Mouse (Mus musculus) embryo, embryonic 11 days (tissue): ENCODE results near the gene Il1rap.

Source experiments
- DNase-seq: peaks from one replicate; pipeline ENCODE4 v3.0.0-alpha.2; 2015

Il1rap gene

GRCm38 (mm10) chr16:26581048-26581912 lies at the start of gene Il1rap:
Gene Il1rap, plus strand, starts transcription at chr16:26581704.
- DNase-seq: peak; percentile 94

DNA sequence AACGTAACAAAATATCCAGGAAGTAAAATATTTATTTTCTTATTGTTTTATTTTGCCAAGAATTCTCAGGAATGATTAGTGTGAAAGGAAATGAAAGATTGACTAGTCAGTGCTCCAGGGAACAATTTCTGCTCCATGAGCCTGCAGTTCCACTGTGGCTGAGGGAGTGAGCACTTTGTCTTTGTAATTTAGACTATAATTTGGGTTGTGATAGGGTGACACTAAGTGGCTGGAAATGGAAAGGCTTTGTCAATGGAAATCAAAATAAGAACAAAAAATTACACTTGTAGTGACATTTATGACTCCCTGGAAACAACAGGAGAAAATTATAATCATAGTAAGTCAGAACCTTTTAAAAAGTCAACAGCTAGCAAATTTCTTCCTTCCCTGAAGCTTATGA lies 49.2 kb upstream of the Il1rap start:
- DNase-seq: no peak

DNA sequence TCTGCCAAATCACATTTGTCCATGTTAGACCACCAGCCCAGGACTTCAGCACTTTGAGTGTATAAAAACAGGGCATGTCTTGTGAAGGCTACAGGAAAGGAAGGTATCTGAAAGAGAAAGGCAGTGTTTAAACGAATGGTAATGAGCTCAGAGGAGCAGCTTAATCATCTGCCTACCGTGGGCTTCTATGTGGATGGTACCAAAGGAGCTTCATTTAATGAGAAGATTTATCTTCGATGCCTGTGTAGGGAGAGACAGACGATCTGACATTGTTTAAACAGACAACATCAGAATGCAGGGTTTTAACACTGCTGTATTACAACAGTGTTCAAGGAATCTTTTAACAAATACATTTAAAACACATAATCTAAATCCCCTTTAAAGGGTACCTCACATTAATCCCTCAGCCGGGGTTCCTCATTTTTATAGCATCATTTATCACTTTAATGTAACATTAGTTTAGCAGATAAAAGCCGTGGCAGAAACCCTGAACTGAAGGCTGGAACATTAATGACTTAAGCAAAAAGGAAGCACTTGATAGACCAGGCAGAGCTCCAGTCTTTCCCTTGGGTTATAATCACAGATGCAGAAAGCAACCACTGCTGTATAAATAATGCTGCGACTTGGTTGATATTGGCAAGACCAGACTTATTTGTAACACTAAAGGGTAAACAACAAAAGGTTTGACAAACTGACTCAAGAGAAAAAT lies 35.2 kb upstream of the Il1rap start:
- peak; percentile 14 for DNase-seq

DNA sequence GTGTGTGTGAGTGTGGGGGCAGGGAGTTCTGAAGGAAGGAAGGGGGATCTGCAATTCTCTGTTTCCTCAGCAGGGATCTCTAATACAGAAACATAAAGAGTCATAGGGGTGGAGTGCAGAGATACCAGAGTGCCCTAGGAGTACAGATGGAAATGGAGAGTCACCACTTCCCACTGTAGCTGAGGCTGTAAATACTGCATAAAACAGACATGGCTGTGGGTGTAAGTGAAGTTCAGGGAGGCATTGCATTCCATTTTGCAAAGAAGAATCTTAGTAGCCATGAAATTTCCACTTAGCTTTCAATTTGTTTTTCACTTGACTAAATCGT lies 34.7 kb upstream of the Il1rap start:
- no peak for DNase-seq

DNA sequence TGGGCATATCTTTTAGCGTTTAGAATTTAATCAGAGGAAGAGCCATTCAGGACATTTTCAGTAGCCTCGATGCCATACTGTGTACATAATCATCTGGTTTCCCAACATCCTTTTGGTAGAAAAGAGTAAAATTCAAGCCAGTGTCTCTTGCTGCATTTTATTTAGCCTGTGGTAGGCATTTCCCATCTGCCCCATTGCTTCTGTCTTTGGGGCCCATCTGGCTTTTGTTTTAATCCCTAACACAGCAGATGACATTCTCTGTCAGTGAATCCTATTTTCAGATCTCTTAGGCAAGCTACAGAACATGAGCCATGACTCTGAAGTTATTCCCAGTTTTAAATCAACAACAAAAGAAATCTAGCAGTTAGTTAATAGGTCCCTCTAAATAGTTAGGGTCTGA lies 32.3 kb upstream of the Il1rap start:
- DNase-seq: no peak

DNA sequence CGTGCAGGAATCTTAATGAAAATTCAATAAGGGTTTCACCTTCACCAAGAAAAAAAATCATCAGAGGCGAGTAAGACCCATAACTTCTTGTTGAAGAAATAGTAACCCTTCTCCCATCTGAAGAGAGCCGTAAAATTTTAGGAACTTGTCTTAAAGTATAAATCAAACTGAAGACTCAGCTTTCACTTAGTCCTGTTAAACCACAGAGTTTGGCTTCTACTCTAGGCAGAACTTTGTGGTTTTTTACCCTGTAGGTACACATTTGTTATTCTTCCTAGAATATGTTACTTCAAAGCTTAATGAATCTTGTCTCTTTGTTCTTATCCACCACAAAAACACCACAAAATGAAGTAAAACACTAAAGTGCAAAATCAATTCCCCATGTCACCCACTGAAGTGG lies 29.3 kb upstream of the Il1rap start:
- DNase-seq: no peak

DNA sequence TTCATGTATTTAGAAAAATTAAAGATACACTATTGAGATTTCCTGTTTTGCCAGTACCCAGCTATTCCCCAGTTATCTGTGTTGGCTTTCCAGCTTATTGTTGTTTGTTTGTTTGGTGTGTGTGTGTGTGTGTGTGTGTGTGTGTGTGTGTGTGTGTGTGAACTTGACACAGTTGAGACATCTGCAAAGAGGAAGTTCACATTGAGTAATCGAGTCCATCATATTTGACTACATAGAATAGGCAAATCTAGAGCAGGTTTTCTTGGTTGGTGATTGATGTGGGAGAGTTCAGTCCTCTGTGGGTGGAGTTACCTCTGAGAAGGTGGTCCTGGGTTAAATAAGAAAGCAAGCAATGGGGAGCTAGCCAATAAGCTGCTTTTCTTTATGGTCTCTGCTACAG lies 22.7 kb upstream of the Il1rap start:
- DNase-seq: no peak

GRCm38 (mm10) chr16:26561743-26562142 lies 19.8 kb upstream of the Il1rap start:
- DNase-seq: no peak

- no peak for DNase-seq
These were observed 18.7 kb upstream of the Il1rap start for GRCm38 (mm10) chr16:26562771-26563170.

DNA sequence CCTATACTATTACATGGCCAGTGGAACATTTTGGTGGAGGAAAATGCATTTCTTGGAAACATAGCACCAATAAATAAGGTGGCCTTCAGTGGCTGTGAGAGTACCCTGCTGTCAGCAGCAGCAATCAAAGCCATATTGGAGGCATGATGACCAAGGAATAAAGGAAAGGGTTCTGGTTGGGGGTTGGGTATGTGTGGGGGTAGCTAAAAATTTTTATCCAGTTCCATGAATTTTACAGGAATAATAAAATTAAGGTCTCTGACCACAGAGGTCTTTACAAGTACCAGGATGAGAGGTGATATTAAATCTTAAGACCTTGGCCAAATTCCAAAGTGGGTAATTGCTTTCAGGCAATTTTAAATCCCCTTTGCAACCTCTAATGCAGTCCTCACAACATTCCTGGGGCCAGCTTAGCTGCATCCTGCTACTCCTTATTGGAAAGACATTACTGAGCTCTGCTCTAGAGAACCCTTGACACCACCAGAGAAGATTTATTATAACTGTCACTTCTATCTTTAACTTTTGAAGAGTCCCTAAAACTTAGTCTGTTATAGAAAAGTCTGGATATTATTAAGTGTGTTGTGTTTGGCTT lies 12.0 kb upstream of the Il1rap start:
- DNase-seq: no peak

- DNase-seq: no peak
These were observed 9.7 kb upstream of the Il1rap start for GRCm38 (mm10) chr16:26571836-26572235.

- no peak for DNase-seq
These were observed 7.3 kb upstream of the Il1rap start for GRCm38 (mm10) chr16:26574173-26574572.

DNA sequence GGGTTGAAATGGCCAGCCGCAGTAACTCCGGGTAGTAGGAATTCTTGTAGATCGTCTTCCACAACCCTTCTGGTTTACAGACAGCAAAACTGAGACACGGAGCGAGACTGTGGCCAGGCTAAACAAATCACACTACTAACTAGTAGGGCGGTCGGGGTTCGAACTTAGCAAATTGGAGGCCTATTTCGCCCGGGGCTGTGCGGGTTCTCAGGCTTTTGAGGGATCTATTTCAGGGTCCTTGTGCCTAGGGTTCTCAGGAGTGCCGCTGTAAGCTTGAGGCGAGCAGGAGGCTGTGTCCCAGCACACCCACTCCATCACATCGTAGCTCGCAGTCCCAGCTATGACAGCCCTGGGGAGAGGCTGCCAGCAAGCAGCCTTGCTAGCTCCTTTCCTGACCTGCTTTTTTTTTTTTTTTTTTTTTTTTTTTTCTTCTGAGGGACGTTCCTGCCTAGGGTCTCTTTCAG lies 441 bp downstream of the Il1rap start:
- peak; percentile 48 for DNase-seq

DNA sequence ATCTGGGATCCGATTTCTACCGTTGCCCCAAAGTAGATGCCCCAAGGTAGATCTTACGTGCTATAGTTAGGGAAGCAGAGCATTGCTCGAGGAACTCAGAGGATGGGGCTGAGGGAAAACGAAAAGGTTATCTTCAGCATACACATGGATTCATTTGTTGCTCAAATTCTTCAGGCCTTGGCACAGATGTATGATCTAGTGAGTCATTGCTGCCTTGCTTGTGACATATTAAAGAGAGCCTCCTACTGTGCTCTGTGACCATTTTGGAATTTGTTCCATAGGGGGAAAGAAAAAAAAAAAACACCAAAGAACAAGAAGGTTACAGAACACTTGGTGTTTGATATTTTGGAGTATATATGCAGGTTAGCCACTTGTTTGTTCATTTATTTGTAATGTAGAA lies 4.3 kb downstream of the Il1rap start:
- no peak for DNase-seq

DNA sequence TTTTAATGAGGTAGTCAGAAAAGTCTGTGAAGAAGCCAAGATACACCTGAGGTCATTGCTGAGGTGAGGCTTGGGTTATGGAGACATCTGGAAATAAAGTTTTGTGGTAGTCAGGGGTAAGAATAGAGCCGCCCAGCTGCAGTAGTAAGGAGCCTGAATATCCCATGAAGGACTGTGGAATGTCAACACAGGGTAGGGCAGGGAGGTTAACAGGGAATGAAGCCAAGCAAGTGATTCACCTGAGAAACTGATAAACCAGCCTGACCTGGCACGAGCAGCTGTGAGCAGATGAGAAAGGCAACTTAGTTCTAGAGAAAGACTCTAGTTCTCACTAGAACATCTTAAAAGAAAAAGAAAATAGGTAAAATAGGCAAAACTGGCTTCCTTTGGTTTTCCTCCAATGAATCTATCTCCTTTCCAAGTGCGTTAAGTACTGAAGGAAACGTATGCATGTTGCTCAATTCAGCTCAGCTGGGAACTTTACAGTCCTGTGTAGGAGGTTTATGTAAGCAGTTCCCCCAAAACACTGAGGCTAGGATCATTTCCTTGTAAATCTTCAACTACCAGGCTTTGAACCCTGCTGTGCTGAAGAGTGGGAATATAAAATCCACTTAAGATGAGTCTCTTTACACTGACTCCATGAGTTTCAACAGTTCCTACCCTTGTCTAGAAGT lies 9.5 kb downstream of the Il1rap start:
- DNase-seq: no peak

GRCm38 (mm10) chr16:26596440-26596839 lies 14.9 kb downstream of the Il1rap start:
- no peak for DNase-seq

DNA sequence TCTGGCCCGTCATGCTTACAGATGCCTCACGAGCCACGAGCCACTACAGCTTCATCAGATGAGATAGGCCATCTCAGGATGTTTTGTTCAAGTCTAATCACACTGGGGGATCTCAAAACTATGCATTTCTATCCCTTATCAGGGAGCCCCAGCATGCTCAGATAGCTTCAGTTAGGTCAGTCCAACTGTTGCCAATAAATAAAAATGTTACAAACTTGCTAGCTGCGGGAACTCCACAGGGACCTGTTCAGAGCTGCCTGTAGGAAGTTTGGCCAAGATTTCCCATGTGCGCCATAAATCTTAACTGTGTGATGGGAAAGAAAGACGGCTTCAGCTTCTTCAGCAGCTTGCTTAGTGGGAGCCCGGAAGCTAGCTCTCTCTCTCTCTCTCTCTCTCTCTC lies 15.8 kb downstream of the Il1rap start:
- DNase-seq: peak; percentile 50

GRCm38 (mm10) chr16:26598591-26598990 lies 17.1 kb downstream of the Il1rap start:
- DNase-seq: no peak

DNA sequence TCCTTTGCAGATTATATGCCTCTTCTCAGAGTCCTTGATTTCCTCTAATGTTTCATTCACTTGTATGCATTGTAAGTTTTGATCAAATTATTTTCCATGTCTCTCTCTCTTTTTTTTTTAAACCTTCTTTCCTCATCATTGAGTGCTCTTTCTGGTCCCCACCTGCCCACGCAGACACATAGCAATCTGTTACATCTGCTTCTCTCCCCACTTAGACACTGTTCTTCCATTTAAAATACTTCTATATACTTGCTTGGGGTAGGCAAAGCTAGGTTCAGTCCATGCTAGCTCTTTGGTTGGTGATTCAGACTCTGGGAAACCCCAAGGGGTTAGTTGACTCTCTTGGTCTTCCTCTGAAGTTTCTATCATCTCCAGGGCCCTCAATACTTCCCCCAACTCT lies 20.0 kb downstream of the Il1rap start:
- DNase-seq: no peak

DNA sequence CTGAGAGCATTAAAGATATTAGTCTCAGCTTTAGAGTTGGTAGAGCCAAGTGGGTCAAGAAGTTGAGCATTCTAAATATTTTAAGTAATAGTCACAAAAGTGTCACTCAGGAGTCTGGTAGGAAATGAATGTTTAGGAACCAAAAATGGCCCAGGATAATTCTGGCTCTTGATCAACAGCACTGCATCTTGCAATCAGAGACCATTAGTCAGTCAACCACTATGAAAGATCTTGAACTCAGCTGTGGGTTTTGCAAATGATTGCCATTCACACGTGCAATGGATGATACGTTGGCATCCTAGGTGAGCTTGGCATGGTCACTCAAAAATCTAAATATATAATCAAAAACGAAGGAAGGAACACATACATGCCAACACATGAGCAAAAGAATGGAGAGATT lies 23.1 kb downstream of the Il1rap start:
- no peak for DNase-seq

GRCm38 (mm10) chr16:26608003-26608402 lies 26.5 kb downstream of the Il1rap start:
- DNase-seq: no peak

DNA sequence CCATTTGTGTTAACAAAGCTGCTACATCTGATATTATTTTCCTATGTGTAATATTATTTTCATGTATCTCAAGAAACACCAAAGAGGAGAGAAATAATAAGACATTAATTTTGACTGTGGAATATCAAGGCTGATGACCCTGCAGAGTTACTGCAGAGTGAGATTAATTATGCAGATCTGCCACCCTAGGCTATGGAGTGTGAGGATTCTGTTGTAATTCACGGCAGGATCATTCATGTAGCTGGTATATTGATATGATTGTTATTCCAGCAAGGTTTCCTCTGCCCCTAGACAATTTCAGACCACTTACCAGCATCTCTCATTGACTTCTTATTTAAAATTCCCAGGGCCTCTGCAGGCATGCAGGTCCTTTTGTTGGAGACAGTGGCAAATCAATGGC lies 29.0 kb downstream of the Il1rap start:
- no peak for DNase-seq

DNA sequence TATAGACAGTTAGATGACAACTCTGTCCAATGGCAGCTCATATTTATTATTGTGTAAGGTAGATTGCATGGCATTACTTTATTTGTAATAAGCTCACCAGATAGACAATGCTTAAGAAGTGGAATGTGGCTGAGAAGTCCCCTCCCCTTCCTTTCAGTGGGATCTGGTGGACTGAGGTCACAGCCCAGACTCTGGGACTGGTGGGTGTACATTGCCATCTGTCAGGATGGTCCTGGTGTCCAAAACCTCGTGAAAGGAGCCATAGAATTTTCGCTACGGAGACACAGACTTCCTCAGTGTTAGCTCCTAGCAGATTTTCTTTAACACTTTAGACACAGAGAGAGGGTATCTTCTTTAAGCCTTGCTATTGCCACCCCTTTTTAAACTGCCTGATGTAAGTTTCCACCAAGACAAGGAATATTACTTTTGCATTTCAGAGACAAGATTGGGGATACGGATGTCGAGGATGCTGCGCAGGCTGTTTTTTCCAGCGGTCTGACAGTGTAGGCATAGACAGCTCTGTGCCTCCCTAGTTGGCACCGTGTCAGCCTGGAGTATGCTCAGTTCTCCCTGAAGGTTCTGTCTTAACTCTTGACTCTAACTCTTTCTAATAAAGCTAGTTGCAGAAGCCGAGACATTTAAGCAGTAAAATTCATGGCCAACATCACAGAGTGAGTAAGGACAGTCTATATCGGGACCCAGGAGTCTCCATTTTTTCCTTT lies 31.2 kb downstream of the Il1rap start:
- no peak for DNase-seq
